Mouse (Mus musculus) liver, embryonic 14.5 days (tissue): ENCODE results near the gene Smchd1. TPM values are rescaled to one million over a fixed set of nuclear protein-coding genes. Genes with fewer than 3 reads are reported as not detected.

ENCODE experiments used
- ATAC-seq: fragments of 200-750 bp; cut with Nextera tagmentation; 2 replicates; pipeline ENCODE4 v1.8.0; 2017; ENCODE audit warnings: moderate number of reproducible peaks, mild to moderate bottlenecking, moderate library complexity; ENCODE audit not compliant: insufficient read depth
- DNase-seq, 3 experiments: peaks; one replicate each; pipeline ENCODE4 v3.0.0-alpha.2; 2012 to 2013; ENCODE audit warnings: low read depth in 3 of 3, low spot score in 3 of 3
- H3K27ac ChIP-seq: fragments of 300-500 bp; sonication (generic); 2 replicates; pipeline ENCODE4 v1.5.1; 2014; ENCODE audit warnings: moderate library complexity, mild to moderate bottlenecking, control low read depth, inconsistent platforms
- H3K27me3 ChIP-seq: fragments of 300-500 bp; sonication (generic); 2 replicates; pipeline ENCODE4 v1.6.1; 2014; ENCODE audit warnings: mild to moderate bottlenecking, low read length, moderate library complexity; ENCODE audit not compliant: control insufficient read depth, insufficient read depth
- H3K36me3 ChIP-seq: fragments of 300-500 bp; sonication (generic); replicated peaks from 2 replicates; pipeline ENCODE4 v1.6.1; 2014; ENCODE audit warnings: low read depth; ENCODE audit not compliant: control insufficient read depth, insufficient read depth
- H3K4me1 ChIP-seq, 2 experiments: fragments of 200-500 bp in 1 of 2; fragments of 300-500 bp in 1 of 2; sonication (generic) in 1 of 2; replicated peaks; 2 replicates each; pipeline ENCODE4 v1.6.1; 2012 to 2014; ENCODE audit warnings: antibody characterized with exemption in 1 of 2, inconsistent platforms in 1 of 2, low read length in 1 of 2; ENCODE audit not compliant: control insufficient read depth in 2 of 2, insufficient read depth in 2 of 2
- H3K4me2 ChIP-seq: fragments of 300-500 bp; sonication (generic); 2 replicates; pipeline ENCODE4 v1.6.1; 2014; ENCODE audit warnings: low read depth, mild to moderate bottlenecking, control low read depth, moderate library complexity
- H3K4me3 ChIP-seq, 2 experiments: fragments of 200-500 bp in 1 of 2; fragments of 300-500 bp in 1 of 2; sonication (generic) in 1 of 2; 2 replicates each; pipeline ENCODE4 v1.5.1; 2012 to 2014; ENCODE audit warnings: low read depth in 2 of 2, low read length in 2 of 2, mild to moderate bottlenecking in 2 of 2, control low read depth in 1 of 2, inconsistent platforms in 1 of 2, moderate library complexity in 1 of 2; ENCODE audit not compliant: insufficient read depth in 1 of 2
- H3K9ac ChIP-seq: fragments of 300-500 bp; sonication (generic); replicated peaks from 2 replicates; pipeline ENCODE4 v1.6.1; 2014; ENCODE audit warnings: mild to moderate bottlenecking, control low read depth, moderate library complexity
- H3K9me3 ChIP-seq: fragments of 300-500 bp; sonication (generic); 2 replicates; pipeline ENCODE4 v1.6.1; 2016; ENCODE audit warnings: low read length, mixed read lengths; ENCODE audit not compliant: control insufficient read depth
- CTCF ChIP-seq: IDR thresholded peaks from 2 replicates; pipeline ENCODE4 v1.5.1; 2016; ENCODE audit warnings: antibody characterized with exemption, low read depth, control low read depth
- EP300 ChIP-seq: IDR thresholded peaks from 2 replicates; pipeline ENCODE4 v1.6.1; 2016; ENCODE audit warnings: antibody characterized with exemption, low read depth
- WGBS: fragments of 180-500 bp; shearing (Covaris S2); extraction: QIAGEN DNeasy Blood & Tissue Kit; methylation state at CpG from one replicate; pipeline ENCODE4 v1.1.7; 2014; ENCODE audit not compliant: insufficient replicate concordance; 5-methylcytosine and 5-hydroxymethylcytosine counted together
- polyA plus RNA-seq, 2 experiments: library from polyadenylated mRNA; depleted of rRNA in 1 of 2; stranded (reverse) in 1 of 2; unstranded in 1 of 2; fragments of >200 nt; fragmentation: Nextera tagmentation in 1 of 2; extraction: Ambion mirVana in 1 of 2; gene quantifications; 2 replicates each; pipeline versions ENCODE4 v1.2.1 to v1.2.3; 2012 to 2014

Gene Smchd1
- polyA plus RNA-seq, 2 experiments = 19.9 to 38.0 TPM

DNA sequence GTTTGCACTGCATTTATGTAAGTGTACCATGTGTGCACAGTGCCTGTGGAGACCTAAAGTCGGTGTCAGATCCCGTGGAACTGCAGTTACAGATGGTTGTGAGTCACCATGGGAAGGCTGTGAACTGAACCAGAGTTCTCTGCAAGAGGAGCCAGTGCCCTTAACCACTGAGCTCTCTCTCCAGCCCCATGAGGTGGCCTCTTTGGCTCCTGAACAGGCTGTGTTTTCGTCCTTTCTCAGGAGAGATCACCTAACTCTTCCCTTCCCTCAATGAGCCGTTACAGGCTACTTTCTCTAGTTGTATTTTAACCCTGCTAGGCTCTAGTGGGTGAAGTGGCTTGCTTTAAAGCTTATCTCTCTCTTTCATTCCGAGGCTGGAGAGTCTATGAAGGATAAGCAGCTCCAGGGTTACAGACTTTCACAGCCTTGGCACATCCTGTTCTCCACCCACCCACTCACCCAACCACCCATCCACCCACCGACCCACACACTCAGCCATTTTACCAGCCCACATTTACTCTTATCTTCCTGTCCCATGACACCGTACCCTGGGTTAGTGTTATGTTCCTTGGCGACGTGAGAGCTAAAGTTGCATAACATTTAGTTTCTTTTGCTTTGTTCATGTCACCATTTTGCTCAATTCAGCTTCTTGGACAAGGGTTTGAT, 15.7 kb upstream of the Smchd1 start:
- Histone ChIP-seq H3K27me3 (no peaks in the 10 kb centered on the region), H3K36me3 (peaks cover 9% of the 10 kb centered on the region), H3K4me2 (peak overlapping the region; percentile 1; the same call in 1 of the 2 replicates), H3K4me3 (no peak overlapping the region), H3K9me3 (no peaks in the 10 kb centered on the region), H3K4me1 (peaks cover 14 to 22% of the 10 kb centered on the region in 2 experiments), H3K9ac (no peak overlapping the region), H3K27ac (peak overlapping the region; percentile 52)
- ATAC-seq (peak; percentile 73), DNase-seq (no peak)
- TF ChIP-seq EP300 (peak; percentile 49), CTCF (no peak)
- WGBS = 17% methylated on average over 9 of the region's 9 CpGs

- Histone ChIP-seq H3K27me3 (no peaks in the 10 kb centered on the region), H3K4me1 (peaks cover 16 to 27% of the 10 kb centered on the region in 2 experiments), H3K9ac (no peak overlapping the region), H3K9me3 (no peaks in the 10 kb centered on the region), H3K27ac (peak overlapping the region; percentile 33), H3K4me2 (no peak overlapping the region), H3K36me3 (peaks cover 2% of the 10 kb centered on the region; the same call in 1 of the 2 replicates), H3K4me3 (no peak overlapping the region)
- DNase-seq (no peak), ATAC-seq (peak; percentile 65)
- 49% methylated on average over 9 of the region's 9 CpGs for WGBS
- no peak for TF ChIP-seq CTCF
- peak; percentile 28; the same call in 1 of the 2 replicates for TF ChIP-seq EP300
These were observed 14.7 kb upstream of the Smchd1 start for GRCm38 (mm10) chr17:71489703-71490461.

- Histone ChIP-seq H3K36me3 (no peaks in the 10 kb centered on the region), H3K9me3 (no peaks in the 10 kb centered on the region), H3K27me3 (no peaks in the 10 kb centered on the region), H3K27ac (peak overlapping the region; percentile 30; the same call in 1 of the 2 replicates), H3K4me3 (peak overlapping the region; percentile 45 to 48), H3K4me1 (peaks cover 16 to 28% of the 10 kb centered on the region in 2 experiments), H3K4me2 (peak overlapping the region; percentile 72), H3K9ac (peak overlapping the region; percentile 69)
- DNase-seq = no peak
- 24% methylated on average over 8 of the region's 8 CpGs for WGBS
- ATAC-seq = no peak
- no peak for TF ChIP-seq CTCF
- no peak for TF ChIP-seq EP300
These were observed 11.2 kb upstream of the Smchd1 start for GRCm38 (mm10) chr17:71486231-71486851.

GRCm38 (mm10) chr17:71485791-71486230, 10.7 kb upstream of the Smchd1 start:
- Histone ChIP-seq H3K27me3 (no peaks in the 10 kb centered on the region), H3K4me2 (peak overlapping the region; percentile 72), H3K4me3 (peak overlapping the region; percentile 45 to 48), H3K9ac (peak overlapping the region; percentile 69), H3K4me1 (peaks cover 16 to 23% of the 10 kb centered on the region in 2 experiments), H3K27ac (peak overlapping the region; percentile 30), H3K9me3 (no peaks in the 10 kb centered on the region), H3K36me3 (no peaks in the 10 kb centered on the region)
- ATAC-seq (no peak), DNase-seq (no peak)
- TF ChIP-seq CTCF = no peak
- TF ChIP-seq EP300 = no peak
- WGBS = 20% methylated on average over 12 of the region's 12 CpGs
